Mouse (Mus musculus): ENCODE measurements around the gene Pfdn5. TPM values are rescaled to one million over a fixed set of nuclear protein-coding genes. Genes with fewer than 3 reads are reported as not detected.

Pfdn5 gene
- polyA plus RNA-seq, 1 experiment from 2014 or later, result 380 TPM

Other genes with a start within 250 kb of the Pfdn5 start
- gene Tns2, start 225.7 kb upstream of the Pfdn5 start, polyA plus RNA-seq (2015; fragmentation: Nextera tagmentation; extraction: Ambion mirVana), result 47.5 and 48.6 TPM in 2 replicates
- 33.4 and 35.4 TPM in 2 replicates for gene Spryd3, start 189.9 kb upstream of the Pfdn5 start, polyA plus RNA-seq (2015; fragmentation: Nextera tagmentation; extraction: Ambion mirVana)
- gene Igfbp6, start 181.8 kb upstream of the Pfdn5 start, polyA plus RNA-seq (2015; fragmentation: Nextera tagmentation; extraction: Ambion mirVana), result 17.5 and 24.6 TPM in 2 replicates
- gene Soat2, start 175.6 kb upstream of the Pfdn5 start, polyA plus RNA-seq (2015; fragmentation: Nextera tagmentation; extraction: Ambion mirVana), result 0.61 and 0.81 TPM in 2 replicates
- gene Zfp740, start 122.9 kb upstream of the Pfdn5 start, polyA plus RNA-seq (2015; fragmentation: Nextera tagmentation; extraction: Ambion mirVana), result 51.9 and 59.9 TPM in 2 replicates
- gene Csad, start 121.4 kb upstream of the Pfdn5 start, polyA plus RNA-seq (2015; fragmentation: Nextera tagmentation; extraction: Ambion mirVana), result 80.3 and 81.8 TPM in 2 replicates
- gene Itgb7, start 94.2 kb upstream of the Pfdn5 start, polyA plus RNA-seq (2015; fragmentation: Nextera tagmentation; extraction: Ambion mirVana), result 6.3 and 6.6 TPM in 2 replicates
- gene Rarg, start 68.6 kb upstream of the Pfdn5 start, polyA plus RNA-seq (2015; fragmentation: Nextera tagmentation; extraction: Ambion mirVana), result 120 and 128 TPM in 2 replicates
- 0.79 and 0.83 TPM in 2 replicates for gene Gm9918, start 55.6 kb upstream of the Pfdn5 start, polyA plus RNA-seq (2015; fragmentation: Nextera tagmentation; extraction: Ambion mirVana)
- gene Mfsd5, start 46.7 kb upstream of the Pfdn5 start, polyA plus RNA-seq (2015; fragmentation: Nextera tagmentation; extraction: Ambion mirVana), result 100.0 and 103 TPM in 2 replicates
- gene Espl1, start 29.9 kb upstream of the Pfdn5 start, polyA plus RNA-seq (2015; fragmentation: Nextera tagmentation; extraction: Ambion mirVana), result 17.7 and 19.5 TPM in 2 replicates
- 81.8 and 86.3 TPM in 2 replicates for gene Myg1, start 5.6 kb downstream of the Pfdn5 start, polyA plus RNA-seq (2015; fragmentation: Nextera tagmentation; extraction: Ambion mirVana)
- gene Aaas, start 24.7 kb downstream of the Pfdn5 start, polyA plus RNA-seq (2015; fragmentation: Nextera tagmentation; extraction: Ambion mirVana), result 61.3 and 62.0 TPM in 2 replicates
- gene Sp7, start 41.1 kb downstream of the Pfdn5 start, polyA plus RNA-seq (2015; fragmentation: Nextera tagmentation; extraction: Ambion mirVana), result 12.6 and 18.1 TPM in 2 replicates
- gene Sp1, start 80.0 kb downstream of the Pfdn5 start, polyA plus RNA-seq (2015; fragmentation: Nextera tagmentation; extraction: Ambion mirVana), result 9.3 and 11.1 TPM in 2 replicates
- gene Amhr2, start 119.3 kb downstream of the Pfdn5 start, polyA plus RNA-seq (2015; fragmentation: Nextera tagmentation; extraction: Ambion mirVana), result 1.0 and 2.6 TPM in 2 replicates
- 72.0 and 78.8 TPM in 2 replicates for gene Prr13, start 132.9 kb downstream of the Pfdn5 start, polyA plus RNA-seq (2015; fragmentation: Nextera tagmentation; extraction: Ambion mirVana)
- gene Pcbp2, start 144.4 kb downstream of the Pfdn5 start, polyA plus RNA-seq (2015; fragmentation: Nextera tagmentation; extraction: Ambion mirVana), result 201 and 221 TPM in 2 replicates
- 3.6 and 7.7 TPM in 2 replicates for gene Gm10337, start 177.6 kb downstream of the Pfdn5 start, polyA plus RNA-seq (2015; fragmentation: Nextera tagmentation; extraction: Ambion mirVana)
- 16.7 and 17.9 TPM in 2 replicates for gene Map3k12, start 190.9 kb downstream of the Pfdn5 start, polyA plus RNA-seq (2015; fragmentation: Nextera tagmentation; extraction: Ambion mirVana)
- 81.0 and 88.5 TPM in 2 replicates for gene Tarbp2, start 192.1 kb downstream of the Pfdn5 start, polyA plus RNA-seq (2015; fragmentation: Nextera tagmentation; extraction: Ambion mirVana)
- gene Npff, start 198.8 kb downstream of the Pfdn5 start, polyA plus RNA-seq (2015; fragmentation: Nextera tagmentation; extraction: Ambion mirVana), result 2.1 and 2.7 TPM in 2 replicates